Mouse (Mus musculus) heart, embryonic 12.5 days (tissue): ENCODE measurements around the gene Zgpat. TPM values are rescaled to one million over a fixed set of nuclear protein-coding genes. Genes with fewer than 3 reads are reported as not detected.

Source experiments
- ATAC-seq: fragments of 200-750 bp; cut with Nextera tagmentation; 2 replicates; pipeline ENCODE4 v1.8.0; 2017; ENCODE audit warnings: moderate TSS enrichment, moderate library complexity; ENCODE audit not compliant: insufficient number of reproducible peaks, low FRiP score
- H3K27ac ChIP-seq: fragments of 300-500 bp; sonication (generic); 2 replicates; pipeline ENCODE4 v1.5.1; 2016; ENCODE audit warnings: mild to moderate bottlenecking, moderate library complexity; ENCODE audit not compliant: poor library complexity, severe bottlenecking
- H3K27me3 ChIP-seq: fragments of 300-500 bp; sonication (generic); replicated peaks from 2 replicates; pipeline ENCODE4 v1.6.1; 2016; ENCODE audit warnings: mild to moderate bottlenecking, moderate library complexity
- H3K36me3 ChIP-seq: fragments of 300-500 bp; sonication (generic); 2 replicates; pipeline ENCODE4 v1.6.1; 2016; ENCODE audit warnings: mild to moderate bottlenecking, moderate library complexity
- H3K4me1 ChIP-seq: fragments of 300-500 bp; sonication (generic); replicated peaks from 2 replicates; pipeline ENCODE4 v1.6.1; 2016; ENCODE audit warnings: mild to moderate bottlenecking
- H3K4me2 ChIP-seq: fragments of 300-500 bp; sonication (generic); 2 replicates; pipeline ENCODE4 v1.6.1; 2016; ENCODE audit warnings: mild to moderate bottlenecking, moderate library complexity
- H3K4me3 ChIP-seq: fragments of 300-500 bp; sonication (generic); 2 replicates; pipeline ENCODE4 v1.5.1; 2016; ENCODE audit warnings: mild to moderate bottlenecking
- H3K9ac ChIP-seq: fragments of 300-500 bp; sonication (generic); 2 replicates; pipeline ENCODE4 v1.6.1; 2016; ENCODE audit warnings: mild to moderate bottlenecking, moderate library complexity
- H3K9me3 ChIP-seq: fragments of 300-500 bp; sonication (generic); replicated peaks from 2 replicates; pipeline ENCODE4 v1.6.1; 2016; ENCODE audit warnings: mild to moderate bottlenecking, moderate library complexity
- WGBS: fragments of 180-500 bp; shearing (Covaris S2); methylation state at CpG from one replicate; pipeline ENCODE4 v1.1.7; 2016; 5-methylcytosine and 5-hydroxymethylcytosine counted together
- polyA plus RNA-seq: library from polyadenylated mRNA; unstranded; fragments of >200 nt; fragmentation: Nextera tagmentation; extraction: Ambion mirVana; gene quantifications from 2 replicates; pipeline ENCODE4 v1.2.1, GENCODE M21; 2016

Gene Zgpat
- polyA plus RNA-seq, 1 experiment from 2014 or later: 33.8 TPM

DNA sequence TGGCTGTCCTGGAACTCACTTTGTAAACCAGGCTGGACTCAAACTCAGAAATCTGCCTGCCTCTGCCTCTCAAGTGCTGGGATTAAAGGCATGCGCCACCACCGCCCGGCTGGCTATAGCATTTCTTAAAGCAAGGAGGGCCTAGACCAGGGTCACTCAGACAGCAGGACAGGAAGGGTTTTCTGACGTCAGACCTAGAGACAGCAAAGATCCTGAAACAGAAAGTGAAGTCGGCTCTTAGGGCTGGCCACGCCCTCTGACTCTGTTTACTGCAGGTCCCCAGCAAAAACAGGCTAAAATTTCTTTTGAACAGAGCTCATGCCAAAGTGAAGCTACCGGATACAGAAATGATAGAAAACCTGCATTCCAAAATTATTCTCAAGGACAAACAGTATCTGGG is 44.9 kb downstream of the Zgpat start:
- Histone ChIP-seq H3K36me3 (peaks cover 21% of the 10 kb centered on the region; the same call in 1 of the 2 replicates), H3K27me3 (no peaks in the 10 kb centered on the region), H3K9ac (no peak overlapping the region), H3K27ac (no peak overlapping the region), H3K4me1 (peaks cover 9% of the 10 kb centered on the region), H3K9me3 (no peaks in the 10 kb centered on the region), H3K4me2 (no peak overlapping the region), H3K4me3 (no peak overlapping the region)
- ATAC-seq: no peak
- 78% methylated on average over 7 of the region's 7 CpGs for WGBS

DNA sequence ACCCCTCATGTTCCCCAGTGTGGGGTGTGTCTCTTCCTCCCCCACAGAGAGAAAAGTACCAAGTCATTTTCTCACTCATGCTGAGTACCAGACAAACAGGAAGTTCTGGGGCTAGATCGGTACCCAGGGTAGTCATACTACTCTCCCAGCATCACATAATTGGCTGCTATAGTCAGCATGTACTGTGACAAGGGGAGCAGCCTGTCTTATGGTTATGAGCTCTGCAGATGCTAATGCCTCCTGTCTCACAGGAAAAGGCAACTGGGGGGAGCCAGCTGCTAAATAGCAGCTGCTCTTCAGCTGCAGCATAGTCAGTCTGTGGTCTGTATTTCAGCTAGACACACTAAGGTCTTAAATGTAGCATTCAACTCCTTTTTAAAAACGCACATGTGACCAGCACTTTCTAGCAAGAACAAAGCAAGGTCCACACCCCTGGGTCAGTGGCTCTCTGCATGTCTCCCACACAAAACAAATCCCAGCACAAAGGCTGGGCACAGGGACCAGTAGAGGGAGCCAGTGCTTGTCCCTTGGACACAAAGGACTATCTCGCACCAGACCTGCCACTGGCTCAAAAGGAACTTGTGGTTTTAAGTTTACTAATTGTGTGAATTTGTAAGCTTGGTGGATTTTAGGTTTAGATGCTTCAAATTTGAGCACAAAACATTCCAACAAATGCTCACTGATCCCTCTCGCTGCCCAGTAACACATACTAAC is 46.2 kb downstream of the Zgpat start:
- Histone ChIP-seq H3K9me3 (no peaks in the 10 kb centered on the region), H3K27me3 (no peaks in the 10 kb centered on the region), H3K4me1 (peaks cover 14% of the 10 kb centered on the region), H3K9ac (no peak overlapping the region), H3K27ac (no peak overlapping the region), H3K36me3 (peaks cover 16% of the 10 kb centered on the region; the same call in 1 of the 2 replicates), H3K4me3 (no peak overlapping the region), H3K4me2 (no peak overlapping the region)
- WGBS: 44% methylated on average over 4 of the region's 4 CpGs
- peak; percentile 59; the same call in 1 of the 2 replicates for ATAC-seq

DNA sequence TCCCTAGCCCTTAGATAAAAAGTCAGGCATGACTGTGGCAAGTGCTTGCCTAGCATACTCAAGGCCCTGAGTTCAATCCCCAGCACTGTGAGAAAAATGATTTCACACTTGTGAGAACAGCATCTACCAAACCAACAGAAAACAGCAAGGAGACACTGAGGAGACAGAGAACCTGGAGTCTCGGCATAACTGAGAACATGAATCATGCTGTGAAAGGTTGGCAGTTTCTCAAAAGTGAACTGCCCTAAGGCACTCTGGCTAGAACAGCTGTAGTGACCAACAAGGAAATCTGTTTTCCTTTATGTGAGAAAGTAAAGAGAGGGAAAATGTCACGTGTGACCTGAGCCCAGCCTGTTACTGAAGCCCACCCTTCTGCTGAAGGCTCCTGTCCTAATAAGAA is 48.4 kb downstream of the Zgpat start:
- Histone ChIP-seq H3K4me2 (no peak overlapping the region), H3K27ac (no peak overlapping the region)
- ATAC-seq: no peak

DNA sequence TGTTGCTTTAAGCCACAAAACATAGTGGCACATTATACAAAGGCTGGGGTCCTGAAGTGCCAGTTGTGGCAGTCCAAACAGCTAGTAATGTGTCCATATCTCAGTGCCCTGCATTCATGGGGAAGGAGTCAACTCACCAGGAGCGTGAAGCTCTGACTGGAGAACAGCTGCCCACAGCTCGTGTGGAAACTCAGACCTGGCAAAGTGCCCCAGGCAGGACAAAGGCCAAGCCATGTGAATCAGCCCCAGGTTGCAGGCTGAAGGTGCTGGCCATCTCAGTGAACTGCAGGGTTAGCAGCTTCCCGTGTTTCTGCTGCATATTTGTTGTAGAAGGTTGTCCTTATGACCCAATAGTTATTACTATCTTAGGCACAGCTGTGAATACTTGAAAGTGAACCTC is 51.2 kb downstream of the Zgpat start:
- no peak overlapping the region for H3K4me2 ChIP-seq
- H3K27me3 ChIP-seq: no peaks in the 10 kb centered on the region
- no peak overlapping the region for H3K4me3 ChIP-seq
- peaks cover 40% of the 10 kb centered on the region for H3K4me1 ChIP-seq
- WGBS: 37% methylated on average over 3 of the region's 3 CpGs
- ATAC-seq: no peak
- H3K36me3 ChIP-seq: no peaks in the 10 kb centered on the region
- no peaks in the 10 kb centered on the region for H3K9me3 ChIP-seq
- H3K9ac ChIP-seq: no peak overlapping the region
- no peak overlapping the region for H3K27ac ChIP-seq

More for the DNA sequence above, 48.4 kb downstream of the Zgpat start:
- Histone ChIP-seq H3K4me1 (peaks cover 16% of the 10 kb centered on the region), H3K9ac (no peak overlapping the region), H3K27me3 (no peaks in the 10 kb centered on the region), H3K36me3 (no peaks in the 10 kb centered on the region), H3K4me3 (no peak overlapping the region), H3K9me3 (no peaks in the 10 kb centered on the region)
- 49% methylated on average over 2 of the region's 2 CpGs for WGBS

DNA sequence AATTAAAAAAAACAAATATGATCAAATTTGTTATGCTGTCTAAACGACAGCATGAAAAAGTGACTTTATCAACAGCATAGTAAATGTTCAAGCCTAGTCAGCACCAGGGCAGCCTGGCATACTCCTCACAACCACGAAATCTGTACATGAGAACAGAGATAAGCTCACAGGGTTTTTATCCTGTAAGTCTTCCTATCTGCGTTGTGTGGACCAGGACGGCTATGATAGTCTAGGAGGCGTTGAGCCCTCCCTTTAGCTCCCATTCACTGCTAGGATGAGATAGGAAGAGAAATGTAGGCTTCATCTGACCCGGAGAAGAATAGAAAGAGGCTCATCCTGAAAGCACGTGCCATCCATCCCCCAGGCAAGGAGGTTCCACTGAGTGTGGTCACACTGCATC is 54.6 kb downstream of the Zgpat start:
- H3K9ac ChIP-seq: no peak overlapping the region
- WGBS: 18% methylated on average over 7 of the region's 7 CpGs
- peaks cover 16% of the 10 kb centered on the region for H3K36me3 ChIP-seq
- no peaks in the 10 kb centered on the region for H3K9me3 ChIP-seq
- no peak overlapping the region for H3K4me2 ChIP-seq
- no peak overlapping the region for H3K4me3 ChIP-seq
- H3K27ac ChIP-seq: no peak overlapping the region; the same call in 1 of the 2 replicates
- H3K4me1 ChIP-seq: peaks cover 58% of the 10 kb centered on the region
- no peak for ATAC-seq
- no peaks in the 10 kb centered on the region for H3K27me3 ChIP-seq

DNA sequence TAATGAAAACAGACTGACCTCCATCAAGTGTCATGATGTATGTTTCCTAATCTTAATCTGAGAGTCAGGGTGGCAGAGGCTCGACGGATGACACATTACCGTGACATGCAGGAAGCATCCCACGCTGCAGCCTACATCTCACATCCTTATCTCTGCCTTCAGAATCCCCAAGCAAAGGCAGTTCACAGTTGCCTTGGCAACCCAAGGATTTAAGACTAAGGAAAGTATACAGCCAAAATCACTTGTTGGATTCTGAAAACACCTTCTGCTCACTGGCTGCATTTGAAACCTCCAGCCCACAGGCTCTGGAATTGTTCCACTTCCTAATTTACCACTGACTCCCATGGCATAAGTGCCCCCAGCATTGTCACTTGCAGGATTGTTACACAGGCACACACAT is 55.7 kb downstream of the Zgpat start:
- no peak overlapping the region for H3K4me3 ChIP-seq
- H3K4me2 ChIP-seq: no peak overlapping the region
- H3K9me3 ChIP-seq: no peaks in the 10 kb centered on the region
- H3K9ac ChIP-seq: no peak overlapping the region
- peaks cover 16% of the 10 kb centered on the region for H3K36me3 ChIP-seq
- ATAC-seq: no peak
- peaks cover 68% of the 10 kb centered on the region for H3K4me1 ChIP-seq
- no peaks in the 10 kb centered on the region for H3K27me3 ChIP-seq
- H3K27ac ChIP-seq: peak overlapping the region; percentile 9; the same call in 1 of the 2 replicates
- 12% methylated on average over 4 of the region's 4 CpGs for WGBS

DNA sequence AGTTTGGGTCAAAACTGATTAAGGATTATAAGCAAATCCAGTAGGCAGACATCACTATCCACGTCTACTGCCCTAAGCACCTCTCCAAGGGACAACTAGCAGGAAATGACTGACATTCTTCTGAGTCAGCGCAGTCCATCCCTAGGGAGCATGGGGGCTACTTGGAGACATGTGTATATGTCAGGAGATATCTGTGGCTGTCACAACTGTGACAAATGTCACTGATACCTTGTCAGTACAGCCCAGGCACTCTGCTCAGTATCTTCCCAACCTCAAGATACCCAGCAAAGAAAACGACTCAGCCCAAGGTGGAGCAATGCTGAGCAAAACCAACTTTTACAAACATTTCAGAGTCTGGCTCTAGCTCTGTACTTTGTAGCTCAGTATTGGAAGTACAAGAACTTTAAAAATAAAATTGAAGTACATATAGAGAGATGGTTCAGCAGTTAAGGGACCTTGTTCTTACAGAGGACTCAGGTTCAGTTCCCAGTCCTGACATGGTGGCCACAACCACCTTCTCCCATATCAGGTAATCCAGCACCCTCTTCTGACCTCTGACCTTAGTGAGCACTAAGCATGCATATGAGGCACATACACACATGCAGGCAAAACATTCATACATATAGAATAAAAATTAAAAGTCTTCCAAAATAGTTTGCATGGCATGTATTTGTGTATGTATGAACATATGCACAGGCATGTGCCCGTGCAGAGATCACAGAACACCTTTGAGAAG is 56.3 kb downstream of the Zgpat start:
- no peaks in the 10 kb centered on the region for H3K27me3 ChIP-seq
- H3K9me3 ChIP-seq: no peaks in the 10 kb centered on the region
- H3K36me3 ChIP-seq: peaks cover 16% of the 10 kb centered on the region
- ATAC-seq: peak; percentile 73
- peak overlapping the region; percentile 29; the same call in 1 of the 2 replicates for H3K27ac ChIP-seq
- no peak overlapping the region for H3K4me3 ChIP-seq
- no peak overlapping the region for H3K4me2 ChIP-seq
- H3K4me1 ChIP-seq: peaks cover 63% of the 10 kb centered on the region
- no peak overlapping the region for H3K9ac ChIP-seq
- 23% methylated on average over 4 of the region's 4 CpGs for WGBS

DNA sequence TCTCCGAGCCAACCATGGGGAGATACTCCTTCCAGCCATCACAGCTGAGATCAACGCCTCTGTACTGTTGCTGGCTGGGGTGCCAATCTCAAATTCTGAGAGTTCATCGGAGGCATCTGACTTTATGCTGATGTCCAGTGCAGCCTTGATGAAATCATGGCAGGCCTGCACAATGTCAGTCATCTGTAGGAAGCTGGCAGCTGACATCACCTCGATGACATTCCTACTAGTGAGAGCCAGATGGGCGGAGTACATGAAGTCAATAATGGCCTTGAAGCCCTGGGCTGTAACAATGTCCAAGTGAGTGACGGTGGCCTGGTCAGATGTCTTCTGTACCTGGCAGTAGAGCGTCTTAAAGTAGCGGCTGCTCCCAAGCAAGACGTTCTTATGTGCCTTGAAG is 59.1 kb downstream of the Zgpat start:
- Histone ChIP-seq H3K9ac (no peak overlapping the region), H3K4me2 (no peak overlapping the region), H3K4me1 (peaks cover 63% of the 10 kb centered on the region), H3K27me3 (no peaks in the 10 kb centered on the region), H3K27ac (0 out of 2 replicates have a peak overlapping the region, but pooled peaks have one; percentile 11), H3K9me3 (no peaks in the 10 kb centered on the region), H3K4me3 (no peak overlapping the region), H3K36me3 (peaks cover 16% of the 10 kb centered on the region)
- ATAC-seq: no peak
- 54% methylated on average over 9 of the region's 9 CpGs for WGBS

Other genes starting within 250 kb of the Zgpat start
- 0.11 TPM in 1 of 2 replicates, not detected in the other for gene Kcnq2, start 229.6 kb upstream of the Zgpat start, polyA plus RNA-seq
- gene Eef1a2, start 207.9 kb upstream of the Zgpat start, polyA plus RNA-seq: 7.7 and 7.9 TPM in 2 replicates
- gene Ppdpf, start 177.7 kb upstream of the Zgpat start, polyA plus RNA-seq: 174 and 175 TPM in 2 replicates
- gene Ptk6, start 162.1 kb upstream of the Zgpat start, polyA plus RNA-seq: not detected in 2 replicates
- 0.23 and 0.32 TPM in 2 replicates for gene Srms, start 151.7 kb upstream of the Zgpat start, polyA plus RNA-seq
- gene Fndc11, start 144.9 kb upstream of the Zgpat start, polyA plus RNA-seq: not detected in 2 replicates
- gene Helz2, start 122.9 kb upstream of the Zgpat start, polyA plus RNA-seq: 1.7 and 1.9 TPM in 2 replicates
- 10.3 and 10.7 TPM in 2 replicates for gene Gmeb2, start 76.9 kb upstream of the Zgpat start, polyA plus RNA-seq
- 0.45 and 0.80 TPM in 2 replicates for gene Stmn3, start 50.4 kb upstream of the Zgpat start, polyA plus RNA-seq
- 29.0 and 30.0 TPM in 2 replicates for gene Rtel1, start 45.2 kb upstream of the Zgpat start, polyA plus RNA-seq
- 50.0 and 54.1 TPM in 2 replicates for gene Arfrp1, start 476 bp downstream of the Zgpat start, polyA plus RNA-seq
- gene Lime1, start 15.2 kb downstream of the Zgpat start, polyA plus RNA-seq: 16.2 and 16.9 TPM in 2 replicates
- 13.5 and 15.1 TPM in 2 replicates for gene Zbtb46, start 94.5 kb downstream of the Zgpat start, polyA plus RNA-seq
- 0.24 TPM in 1 of 2 replicates, not detected in the other for gene Abhd16b, start 128.3 kb downstream of the Zgpat start, polyA plus RNA-seq
- gene Tpd52l2, start 132.2 kb downstream of the Zgpat start, polyA plus RNA-seq: 105 and 109 TPM in 2 replicates
- gene Dnajc5, start 155.6 kb downstream of the Zgpat start, polyA plus RNA-seq: 89.5 and 91.9 TPM in 2 replicates
- 64.2 and 65.3 TPM in 2 replicates for gene Uckl1, start 220.0 kb downstream of the Zgpat start, polyA plus RNA-seq
- 46.8 and 48.8 TPM in 2 replicates for gene Prpf6, start 226.9 kb downstream of the Zgpat start, polyA plus RNA-seq
- 44.8 and 46.1 TPM in 2 replicates for gene Zfp512b, start 227.9 kb downstream of the Zgpat start, polyA plus RNA-seq
- 12.4 and 13.4 TPM in 2 replicates for gene Samd10, start 234.3 kb downstream of the Zgpat start, polyA plus RNA-seq